Mouse (Mus musculus): ENCODE data around the gene Chn2. TPM values are rescaled to one million over a fixed set of nuclear protein-coding genes. Genes with fewer than 3 reads are reported as not detected.

Chn2 gene
- polyA plus RNA-seq, 1 experiment from 2014 or later: 29.2 TPM

DNA sequence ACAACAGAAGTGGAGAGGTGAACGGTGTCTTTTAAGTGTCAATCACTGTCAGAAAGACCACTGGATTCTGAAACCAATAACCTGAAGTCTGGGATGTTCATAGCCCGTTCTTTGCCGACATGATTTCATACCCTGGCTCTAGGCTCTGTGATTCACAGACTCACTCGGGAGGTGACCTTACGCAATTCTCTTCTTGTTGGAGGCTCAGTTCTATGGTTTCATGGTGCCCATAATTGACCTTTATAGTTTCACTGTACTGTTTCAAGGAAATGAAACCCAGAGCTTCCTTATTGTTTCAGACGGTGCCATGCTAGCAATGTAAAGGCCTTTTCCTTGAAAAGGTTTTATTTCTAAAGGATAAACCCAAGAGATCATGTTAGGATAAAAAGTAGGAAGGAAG, 9.4 kb downstream of the Chn2 start:
- Histone ChIP-seq H3K9me3 (replicated peaks; ENCODE audit: control insufficient read depth, low read length, poor library complexity, severe bottlenecking) (no peaks in the 10 kb centered on the region), H3K4me1 (ENCODE audit: control insufficient read depth, insufficient read depth, low read length) (0 out of 2 replicates have a peak, but pooled peaks cover 2% of the 10 kb centered on the region), H3K9ac (ENCODE audit: low read depth, low read length) (no peak overlapping the region), H3K27me3 (ENCODE audit: control insufficient read depth, insufficient read depth, low read depth, low read length) (no peaks in the 10 kb centered on the region), H3K4me2 (ENCODE audit: low read length) (no peak overlapping the region), H3K36me3 (ENCODE audit: control insufficient read depth, insufficient read depth, low read length) (no peaks in the 10 kb centered on the region), H3K27ac (ENCODE audit: low read length) (no peak overlapping the region), H3K4me3 (ENCODE audit: low read depth, low read length) (no peak overlapping the region)
- ATAC-seq: no peak
- WGBS: 85% methylated on average over 6 of the region's 6 CpGs

DNA sequence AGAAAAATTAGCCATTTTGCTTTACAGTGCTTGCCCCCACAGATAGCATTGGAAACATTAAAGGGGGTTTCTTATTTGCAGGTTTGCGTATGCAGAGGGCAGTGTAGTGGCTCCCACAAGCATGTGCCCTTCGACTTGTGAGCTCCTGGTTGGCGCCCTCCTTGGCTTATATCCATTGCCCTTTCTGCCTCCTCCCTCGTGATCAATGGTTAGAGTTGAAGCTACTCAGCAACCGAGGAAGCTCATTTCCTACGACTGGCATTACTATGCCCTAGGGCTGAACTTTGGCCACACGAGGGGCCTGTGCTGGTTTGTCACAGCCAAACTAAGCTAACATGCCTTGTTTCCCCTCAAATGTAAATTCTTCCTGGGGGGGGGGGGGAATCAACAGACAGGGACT, 11.8 kb downstream of the Chn2 start:
- H3K4me1 ChIP-seq (ENCODE audit: control insufficient read depth, insufficient read depth, low read length): peaks cover 13% of the 10 kb centered on the region
- H3K36me3 ChIP-seq (ENCODE audit: control insufficient read depth, insufficient read depth, low read length): no peaks in the 10 kb centered on the region
- H3K4me2 ChIP-seq (ENCODE audit: low read length): no peak overlapping the region
- no peaks in the 10 kb centered on the region for H3K27me3 ChIP-seq (ENCODE audit: control insufficient read depth, insufficient read depth, low read depth, low read length)
- H3K9ac ChIP-seq (ENCODE audit: low read depth, low read length): no peak overlapping the region
- no peak overlapping the region for H3K27ac ChIP-seq (ENCODE audit: low read length)
- 59% methylated on average over 7 of the region's 7 CpGs for WGBS
- no peaks in the 10 kb centered on the region for H3K9me3 ChIP-seq (replicated peaks; ENCODE audit: control insufficient read depth, low read length, poor library complexity, severe bottlenecking)
- no peak overlapping the region for H3K4me3 ChIP-seq (ENCODE audit: low read depth, low read length)
- no peak for ATAC-seq

DNA sequence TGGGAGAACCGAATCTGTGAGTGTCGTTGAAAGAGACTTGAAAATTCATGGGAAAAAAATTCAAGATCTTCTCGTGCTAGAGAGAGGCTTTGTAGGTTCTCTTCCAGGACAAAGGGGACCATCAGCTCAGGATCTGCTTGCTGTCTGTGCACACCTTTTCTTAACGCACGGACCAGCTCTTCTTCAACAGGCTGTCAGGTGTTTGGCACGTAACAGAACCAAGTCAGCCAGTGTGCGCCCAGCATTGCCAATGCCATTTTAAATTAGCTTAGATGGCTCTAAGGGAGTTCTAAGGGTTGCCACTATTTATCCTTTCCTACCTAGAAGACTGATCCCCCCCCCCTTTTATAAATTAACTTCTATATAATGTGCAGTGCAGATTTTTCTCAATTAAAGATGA, 12.8 kb downstream of the Chn2 start:
- Histone ChIP-seq H3K9ac (ENCODE audit: low read depth, low read length) (no peak overlapping the region), H3K4me2 (ENCODE audit: low read length) (no peak overlapping the region), H3K36me3 (ENCODE audit: control insufficient read depth, insufficient read depth, low read length) (no peaks in the 10 kb centered on the region), H3K27me3 (ENCODE audit: control insufficient read depth, insufficient read depth, low read depth, low read length) (no peaks in the 10 kb centered on the region), H3K27ac (ENCODE audit: low read length) (no peak overlapping the region), H3K4me1 (ENCODE audit: control insufficient read depth, insufficient read depth, low read length) (peaks cover 16% of the 10 kb centered on the region), H3K9me3 (replicated peaks; ENCODE audit: control insufficient read depth, low read length, poor library complexity, severe bottlenecking) (no peaks in the 10 kb centered on the region), H3K4me3 (ENCODE audit: low read depth, low read length) (no peak overlapping the region)
- WGBS: 87% methylated on average over 7 of the region's 7 CpGs
- ATAC-seq: no peak

DNA sequence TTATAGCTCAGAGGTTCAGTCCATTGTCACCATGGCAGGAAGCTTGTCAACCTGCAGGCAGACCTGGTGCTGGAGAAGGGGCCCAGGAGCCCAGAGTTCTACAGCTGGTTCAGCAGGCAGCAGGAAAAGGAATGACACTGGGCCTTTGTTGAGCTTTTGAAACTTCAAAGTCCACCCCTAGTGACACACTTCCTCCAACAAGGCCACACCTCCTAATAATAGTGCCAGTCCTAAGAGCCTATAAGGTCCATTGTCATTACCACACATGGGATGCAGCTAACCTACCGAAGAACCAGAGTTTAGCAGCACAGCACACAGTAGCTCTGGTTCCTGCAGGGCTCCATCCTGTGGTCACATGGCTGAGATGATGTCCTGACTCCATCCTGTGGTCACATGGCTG, 13.3 kb downstream of the Chn2 start:
- Histone ChIP-seq H3K4me2 (ENCODE audit: low read length) (no peak overlapping the region), H3K9me3 (replicated peaks; ENCODE audit: control insufficient read depth, low read length, poor library complexity, severe bottlenecking) (no peaks in the 10 kb centered on the region), H3K27me3 (ENCODE audit: control insufficient read depth, insufficient read depth, low read depth, low read length) (no peaks in the 10 kb centered on the region), H3K27ac (ENCODE audit: low read length) (no peak overlapping the region), H3K4me1 (ENCODE audit: control insufficient read depth, insufficient read depth, low read length) (peaks cover 19% of the 10 kb centered on the region), H3K4me3 (ENCODE audit: low read depth, low read length) (no peak overlapping the region), H3K9ac (ENCODE audit: low read depth, low read length) (no peak overlapping the region), H3K36me3 (ENCODE audit: control insufficient read depth, insufficient read depth, low read length) (no peaks in the 10 kb centered on the region)
- 95% methylated on average over 1 of the region's 1 CpGs for WGBS
- no peak for ATAC-seq

DNA sequence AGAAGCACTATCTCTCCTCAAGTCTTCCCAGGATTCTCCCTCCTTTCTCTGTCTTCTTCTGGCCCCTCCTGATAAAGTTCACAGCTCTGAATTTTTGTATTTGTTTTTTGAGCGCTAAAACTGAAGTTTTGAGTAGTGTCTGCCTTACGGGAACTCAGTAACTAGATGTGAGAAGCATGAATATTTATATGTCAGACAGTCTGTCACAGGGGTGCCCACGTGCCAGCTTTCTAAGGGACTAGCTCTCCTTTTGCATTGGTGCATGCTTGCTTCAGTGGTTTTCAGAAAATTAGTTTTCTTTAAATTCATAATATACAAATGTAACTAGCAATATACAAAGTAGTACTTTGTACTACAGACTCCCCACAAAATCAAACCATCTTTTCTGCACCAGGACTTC, 14.0 kb downstream of the Chn2 start:
- ATAC-seq: no peak
- Histone ChIP-seq H3K4me1 (ENCODE audit: control insufficient read depth, insufficient read depth, low read length) (peaks cover 19% of the 10 kb centered on the region), H3K4me2 (ENCODE audit: low read length) (no peak overlapping the region), H3K9ac (ENCODE audit: low read depth, low read length) (no peak overlapping the region), H3K27me3 (ENCODE audit: control insufficient read depth, insufficient read depth, low read depth, low read length) (no peaks in the 10 kb centered on the region), H3K36me3 (ENCODE audit: control insufficient read depth, insufficient read depth, low read length) (no peaks in the 10 kb centered on the region), H3K27ac (ENCODE audit: low read length) (no peak overlapping the region), H3K9me3 (replicated peaks; ENCODE audit: control insufficient read depth, low read length, poor library complexity, severe bottlenecking) (no peaks in the 10 kb centered on the region), H3K4me3 (ENCODE audit: low read depth, low read length) (no peak overlapping the region)
- WGBS: 65% methylated on average over 3 of the region's 3 CpGs

DNA sequence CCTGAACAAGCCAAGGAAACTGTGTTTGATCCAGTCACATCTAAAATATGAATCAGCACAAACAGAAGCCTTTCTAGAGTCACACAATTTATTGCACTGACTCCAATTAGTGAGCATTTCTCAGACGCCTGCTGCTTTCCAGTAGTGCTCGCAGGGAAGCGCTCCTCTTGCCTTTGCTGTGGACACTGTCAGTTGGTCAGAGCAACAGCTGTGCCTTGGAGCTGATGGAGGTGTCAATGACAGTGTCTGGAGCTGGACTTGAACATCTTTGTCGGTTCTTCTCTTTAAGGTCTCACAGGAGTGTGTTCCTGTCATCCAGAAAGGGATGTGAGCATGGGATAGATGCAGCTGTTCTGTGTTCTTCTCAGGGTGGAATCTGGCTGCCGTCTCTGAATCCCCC, 16.0 kb downstream of the Chn2 start:
- no peaks in the 10 kb centered on the region for H3K9me3 ChIP-seq (replicated peaks; ENCODE audit: control insufficient read depth, low read length, poor library complexity, severe bottlenecking)
- H3K9ac ChIP-seq (ENCODE audit: low read depth, low read length): no peak overlapping the region
- no peak overlapping the region for H3K4me2 ChIP-seq (ENCODE audit: low read length)
- no peaks in the 10 kb centered on the region; the same call in 1 of the 2 replicates for H3K27me3 ChIP-seq (ENCODE audit: control insufficient read depth, insufficient read depth, low read depth, low read length)
- H3K4me3 ChIP-seq (ENCODE audit: low read depth, low read length): no peak overlapping the region
- WGBS: 57% methylated on average over 5 of the region's 5 CpGs
- no peak for ATAC-seq
- peaks cover 19% of the 10 kb centered on the region for H3K4me1 ChIP-seq (ENCODE audit: control insufficient read depth, insufficient read depth, low read length)
- H3K36me3 ChIP-seq (ENCODE audit: control insufficient read depth, insufficient read depth, low read length): no peaks in the 10 kb centered on the region
- H3K27ac ChIP-seq (ENCODE audit: low read length): no peak overlapping the region

DNA sequence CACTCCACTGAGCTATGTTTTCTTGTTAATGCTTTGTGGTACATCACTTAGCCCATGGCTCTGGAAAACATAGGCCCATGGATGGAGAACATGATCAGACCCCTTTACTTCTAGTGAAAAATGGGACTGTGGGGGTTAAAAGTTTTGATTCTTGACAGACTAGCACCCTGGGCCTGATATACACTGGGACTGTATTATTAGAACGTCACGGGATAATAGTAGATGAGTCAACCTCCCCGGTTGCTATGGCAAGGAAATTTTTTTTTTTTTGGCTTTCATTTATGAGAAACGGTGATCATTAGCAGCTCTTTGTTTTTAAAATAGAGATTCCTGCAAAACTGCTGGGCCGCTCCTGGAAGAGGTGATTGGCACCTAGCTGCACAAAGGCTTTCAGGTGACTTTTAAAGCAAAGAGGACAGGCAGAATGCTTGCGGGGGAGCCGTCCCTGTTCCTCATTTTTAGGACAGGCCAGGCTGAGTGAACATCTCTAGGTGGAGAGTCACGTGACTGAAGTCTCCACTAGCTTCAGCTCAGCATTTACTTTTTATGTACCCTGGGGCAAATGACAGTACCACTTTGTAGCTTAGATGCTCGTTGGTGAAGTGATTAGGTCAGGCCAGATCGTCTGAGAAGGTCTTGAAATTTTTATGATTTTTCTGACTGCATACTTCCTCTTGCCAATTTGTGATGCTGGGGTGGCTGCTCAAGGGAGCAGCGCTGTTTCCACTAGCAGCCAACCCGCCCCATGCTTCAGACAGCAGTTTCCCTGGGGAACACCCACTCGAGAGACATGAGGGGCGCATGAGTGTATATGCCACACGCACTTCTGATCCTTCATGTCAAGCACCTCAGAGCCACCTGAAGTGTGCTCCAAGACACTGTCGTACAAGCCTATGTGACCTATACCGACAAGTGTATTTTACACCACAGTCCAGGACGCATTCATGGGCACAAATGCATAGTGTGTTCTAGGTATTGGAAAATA, 17.5 kb downstream of the Chn2 start:
- H3K4me2 ChIP-seq (ENCODE audit: low read length): no peak overlapping the region
- peak; percentile 52 for ATAC-seq
- H3K9ac ChIP-seq (ENCODE audit: low read depth, low read length): no peak overlapping the region
- H3K27me3 ChIP-seq (ENCODE audit: control insufficient read depth, insufficient read depth, low read depth, low read length): no peaks in the 10 kb centered on the region; the same call in 1 of the 2 replicates
- 61% methylated on average over 18 of the region's 18 CpGs for WGBS
- peaks cover 24% of the 10 kb centered on the region for H3K4me1 ChIP-seq (ENCODE audit: control insufficient read depth, insufficient read depth, low read length)
- H3K36me3 ChIP-seq (ENCODE audit: control insufficient read depth, insufficient read depth, low read length): no peaks in the 10 kb centered on the region
- H3K4me3 ChIP-seq (ENCODE audit: low read depth, low read length): no peak overlapping the region
- no peak overlapping the region for H3K27ac ChIP-seq (ENCODE audit: low read length)
- H3K9me3 ChIP-seq (replicated peaks; ENCODE audit: control insufficient read depth, low read length, poor library complexity, severe bottlenecking): no peaks in the 10 kb centered on the region

DNA sequence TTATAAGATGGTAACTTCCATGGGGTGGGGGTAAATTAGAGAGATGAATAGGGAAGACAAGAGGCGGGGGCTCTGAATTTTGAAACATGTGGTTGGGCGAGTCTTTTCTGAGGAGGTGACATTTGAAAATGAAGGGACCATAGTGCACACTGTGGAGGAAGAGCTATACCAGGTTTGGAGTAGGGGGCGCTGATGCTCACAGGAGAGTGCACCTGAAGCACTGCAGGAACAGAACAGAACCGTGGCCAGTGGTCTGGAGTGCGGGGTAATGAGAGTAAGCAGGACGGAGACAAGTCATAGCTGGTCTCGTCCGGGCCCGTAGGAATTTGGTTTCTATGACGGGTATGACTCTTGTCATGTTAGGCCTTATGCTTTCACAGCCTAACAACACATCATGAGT, 18.3 kb downstream of the Chn2 start:
- Histone ChIP-seq H3K4me1 (ENCODE audit: control insufficient read depth, insufficient read depth, low read length) (peaks cover 24% of the 10 kb centered on the region), H3K9ac (ENCODE audit: low read depth, low read length) (no peak overlapping the region), H3K27ac (ENCODE audit: low read length) (no peak overlapping the region), H3K4me3 (ENCODE audit: low read depth, low read length) (no peak overlapping the region), H3K27me3 (ENCODE audit: control insufficient read depth, insufficient read depth, low read depth, low read length) (no peaks in the 10 kb centered on the region; the same call in 1 of the 2 replicates), H3K4me2 (ENCODE audit: low read length) (no peak overlapping the region), H3K36me3 (ENCODE audit: control insufficient read depth, insufficient read depth, low read length) (no peaks in the 10 kb centered on the region), H3K9me3 (replicated peaks; ENCODE audit: control insufficient read depth, low read length, poor library complexity, severe bottlenecking) (no peaks in the 10 kb centered on the region)
- ATAC-seq: no peak
- WGBS: 84% methylated on average over 10 of the region's 10 CpGs

DNA sequence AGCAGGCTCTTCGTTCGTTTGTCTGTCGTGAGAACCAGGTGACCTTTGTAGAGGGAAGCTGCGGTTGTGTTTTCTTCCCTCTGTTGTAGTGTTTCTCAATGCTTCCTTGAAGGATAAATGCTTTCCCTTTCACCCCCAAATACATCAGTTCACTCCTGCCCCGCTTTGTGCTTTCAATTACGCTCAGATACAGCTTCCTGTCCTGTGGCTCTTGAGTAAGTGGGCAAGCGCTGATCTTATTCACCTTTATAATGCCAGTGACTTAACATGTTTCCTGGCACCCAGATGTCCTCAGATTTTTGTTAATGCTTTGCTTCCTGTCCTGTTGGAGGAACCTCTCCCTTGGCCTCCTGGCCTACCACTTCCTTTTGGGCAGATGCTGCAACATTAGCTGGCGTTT, 19.5 kb downstream of the Chn2 start:
- Histone ChIP-seq H3K36me3 (ENCODE audit: control insufficient read depth, insufficient read depth, low read length) (no peaks in the 10 kb centered on the region), H3K9ac (ENCODE audit: low read depth, low read length) (no peak overlapping the region), H3K4me2 (ENCODE audit: low read length) (no peak overlapping the region), H3K27ac (ENCODE audit: low read length) (no peak overlapping the region), H3K27me3 (ENCODE audit: control insufficient read depth, insufficient read depth, low read depth, low read length) (no peaks in the 10 kb centered on the region; the same call in 1 of the 2 replicates), H3K4me3 (ENCODE audit: low read depth, low read length) (no peak overlapping the region), H3K4me1 (ENCODE audit: control insufficient read depth, insufficient read depth, low read length) (peaks cover 26% of the 10 kb centered on the region), H3K9me3 (replicated peaks; ENCODE audit: control insufficient read depth, low read length, poor library complexity, severe bottlenecking) (no peaks in the 10 kb centered on the region)
- 78% methylated on average over 8 of the region's 8 CpGs for WGBS
- ATAC-seq: no peak

Data from midbrain, embryonic 16.5 days (tissue).